Mouse (Mus musculus) gastrocnemius, postnatal 4 days (tissue): ENCODE results near the gene Zfp622. TPM values are rescaled to one million over a fixed set of nuclear protein-coding genes. Genes with fewer than 3 reads are reported as not detected.
A peak's percentile ranks its signal among the peaks of the same experiment; 100 is the strongest.

Experiments
- DNase-seq, 2 experiments: peaks; one replicate each; pipeline ENCODE4 v3.0.0; 2021 to 2022; ENCODE audit warnings: low spot score in 2 of 2, mixed read lengths in 2 of 2
- long read RNA-seq, 2 experiments: library from polyadenylated mRNA; stranded (forward); transcript quantifications; one replicate each; pipeline ENCODE4 v2.0.0; 2021
- total RNA-seq, 2 experiments: library from RNA; stranded (reverse); gene quantifications; 2 replicates each; pipeline ENCODE4 v1.2.3; 2021

The Zfp622 gene
- total RNA-seq: 10 to 100 TPM; 29.5 to 35.4 TPM
- long read RNA-seq, experiment 1, transcript Zfp622-201 (6 exons, 2,802 nt): major isoform, 49 of 59 reads
- long read RNA-seq, experiment 1, partial matches to known transcripts: 9 of 59 reads
- long read RNA-seq, experiment 1, other reads (novel, unspliced or antisense): 1 of 59 reads
- long read RNA-seq, experiment 2, transcript Zfp622-201 (6 exons, 2,802 nt): major isoform, 51 of 57 reads
- long read RNA-seq, experiment 2, partial matches to known transcripts: 3 of 57 reads
- long read RNA-seq, experiment 2, other reads (novel, unspliced or antisense): 3 of 57 reads

- peak; percentile 84 to 94 for DNase-seq
Observed at GRCm38 (mm10) chr15:25984067-25984733, at the start of gene Zfp622. TSS of gene Zfp622 (plus strand) at chr15:25984366.

DNA sequence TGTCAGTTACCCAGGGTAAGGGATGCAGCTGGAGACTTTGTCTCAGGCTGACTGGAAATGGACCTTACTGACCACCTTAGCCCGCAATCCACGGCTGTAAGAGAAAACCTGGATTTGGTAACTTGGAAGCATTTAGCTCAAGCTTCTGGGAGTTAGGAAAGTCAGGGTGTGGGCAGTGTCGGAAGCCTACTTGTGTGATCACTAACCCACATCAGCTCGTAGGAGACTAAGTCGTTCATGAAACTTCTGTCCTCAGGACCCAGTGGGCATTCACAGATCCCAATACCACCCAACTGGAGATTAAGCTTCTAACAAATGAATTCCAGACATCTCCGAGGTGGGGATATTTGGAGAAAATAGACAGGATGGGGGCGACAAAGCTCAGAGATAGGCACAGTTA lies 49.8 kb upstream of the Zfp622 start:
- no peak for DNase-seq

DNA sequence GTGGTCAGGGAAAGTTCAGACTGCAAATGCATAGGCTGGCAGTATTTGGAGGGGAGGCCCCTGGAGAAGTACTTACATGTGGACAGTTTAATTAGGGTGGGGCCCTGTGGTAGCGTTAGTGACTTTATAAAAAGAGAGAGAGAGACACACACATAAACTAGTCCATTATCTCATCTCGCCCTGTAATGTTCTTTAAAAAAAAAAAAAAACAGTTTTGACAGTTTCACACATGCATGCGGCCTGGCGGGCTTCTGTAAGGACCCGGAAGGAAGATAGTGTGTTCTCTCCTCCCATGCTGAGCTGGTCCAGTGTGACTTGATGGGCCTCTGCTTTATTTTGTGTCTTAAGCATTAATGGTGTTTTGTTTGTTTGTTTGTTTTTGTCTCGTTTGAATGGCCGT lies 45.7 kb upstream of the Zfp622 start:
- DNase-seq: no peak

DNA sequence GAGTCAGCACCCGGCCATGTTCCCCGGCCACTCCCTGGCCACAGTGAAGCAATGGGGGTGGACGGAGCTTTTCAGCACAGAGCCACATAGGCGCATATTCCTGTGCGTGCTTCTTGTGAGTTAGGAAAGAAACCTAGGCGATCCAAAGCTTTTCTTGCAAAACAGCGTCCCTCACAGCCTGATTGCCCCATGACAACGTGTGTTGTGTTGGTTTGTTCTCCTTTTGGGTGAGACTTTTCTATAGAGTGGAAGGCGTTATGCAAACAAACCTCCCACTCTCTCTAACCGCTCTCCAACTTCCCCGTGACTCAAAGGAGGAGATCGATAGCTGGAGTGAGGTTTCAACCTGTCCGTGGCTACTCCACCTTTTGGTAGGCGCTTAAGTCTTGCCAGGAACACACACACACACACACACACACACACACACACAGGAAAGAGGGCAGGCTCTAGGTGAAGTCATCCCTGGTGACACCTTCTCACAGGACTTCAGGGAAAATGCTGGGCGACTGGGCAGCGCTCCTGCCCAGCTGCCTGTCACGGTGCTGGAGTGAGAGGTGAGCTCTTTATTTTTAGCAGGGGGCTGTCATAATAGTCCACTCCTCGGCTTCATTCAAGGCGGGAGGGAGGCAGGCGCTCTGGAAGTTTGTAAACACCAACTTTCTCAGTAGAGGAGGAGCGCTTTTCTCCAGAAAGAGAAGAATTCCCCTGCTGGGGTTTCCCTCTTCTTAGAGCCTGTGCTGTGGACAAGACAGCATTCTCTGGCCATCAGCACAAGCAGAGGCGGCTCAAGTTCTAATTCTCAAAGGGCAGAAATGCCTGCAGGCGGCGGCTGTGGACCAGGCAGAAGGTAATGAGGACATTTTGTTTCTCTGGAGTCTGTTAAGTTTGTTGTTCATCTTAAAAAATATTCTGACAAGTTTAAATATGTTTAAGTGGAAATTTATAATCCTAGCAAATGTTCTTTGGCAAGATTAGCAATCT lies 43.5 kb upstream of the Zfp622 start:
- DNase-seq: no peak

DNA sequence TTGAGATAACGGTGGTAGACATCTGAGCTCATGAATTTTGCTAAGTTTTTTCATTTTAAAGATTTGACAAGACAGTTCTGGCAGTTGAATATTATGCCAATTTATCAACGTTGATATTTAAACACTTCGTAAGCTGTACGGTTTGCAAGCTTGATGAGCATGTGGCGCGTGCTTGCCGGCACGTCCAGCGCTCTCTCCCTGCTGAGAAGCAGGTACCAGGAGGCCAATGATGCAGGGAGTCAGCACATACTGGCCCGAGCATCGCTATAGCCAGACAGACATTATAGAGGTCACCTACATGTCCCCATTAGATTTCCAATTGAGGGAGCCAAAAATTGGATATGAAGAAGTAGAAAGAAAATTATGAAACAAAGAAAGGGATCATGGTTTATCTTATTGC lies 42.7 kb upstream of the Zfp622 start:
- no peak for DNase-seq

DNA sequence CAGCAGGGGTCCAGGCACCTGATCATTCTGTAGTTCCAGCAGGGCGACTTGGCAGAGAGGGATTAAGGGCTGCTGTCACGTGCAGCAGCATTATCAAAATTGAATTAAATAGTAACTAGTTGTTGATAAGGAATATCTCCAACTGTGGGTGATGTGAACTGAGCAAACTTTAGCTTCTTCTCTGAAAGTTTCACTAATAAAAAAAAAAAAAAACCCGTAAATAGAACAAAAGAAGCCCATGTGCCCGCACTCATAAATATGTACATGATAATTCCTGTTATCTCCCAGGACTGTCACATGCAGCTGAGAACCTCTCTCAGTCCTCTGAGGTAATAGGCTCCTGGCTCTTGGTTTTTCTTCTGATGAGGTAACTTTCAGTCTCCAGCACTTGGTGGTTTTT lies 41.8 kb upstream of the Zfp622 start:
- no peak for DNase-seq

DNA sequence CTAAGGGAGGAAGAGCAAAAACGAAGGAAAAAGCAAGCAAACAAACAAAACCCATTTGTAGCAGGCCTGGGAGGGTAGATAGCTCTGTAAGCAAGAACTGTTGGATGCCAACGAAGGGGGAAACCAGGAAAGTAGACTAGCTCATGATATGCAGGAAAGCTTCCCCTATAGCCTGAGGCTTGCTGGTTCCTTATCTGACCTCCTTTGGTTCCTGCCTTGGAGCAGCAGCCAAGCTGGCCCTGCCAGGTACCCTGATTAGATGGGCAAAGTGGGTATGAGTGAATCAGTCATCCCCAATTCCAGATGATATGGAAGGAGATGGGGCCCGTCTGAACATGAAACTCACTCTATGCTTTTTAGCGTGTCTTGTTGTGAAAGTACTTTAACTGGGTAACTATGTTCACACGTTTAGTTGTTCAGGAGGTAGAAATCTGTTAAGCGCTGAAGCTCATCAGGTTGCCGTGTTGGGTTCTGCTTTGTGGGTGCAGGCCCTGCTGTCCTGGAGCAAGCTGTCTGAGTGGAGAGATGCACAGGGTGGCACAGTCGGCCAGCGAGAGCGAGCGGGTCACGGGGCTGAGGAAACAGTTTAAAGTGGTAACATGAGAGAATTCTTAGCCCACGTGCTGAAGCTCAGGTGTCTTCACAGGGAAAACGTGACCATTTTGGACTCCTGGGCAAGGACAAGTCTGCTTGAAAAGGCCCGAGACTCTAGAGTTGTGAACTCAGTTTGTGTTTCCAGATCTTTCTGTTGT lies 40.6 kb upstream of the Zfp622 start:
- DNase-seq: no peak

GRCm38 (mm10) chr15:25945224-25945623 lies 38.9 kb upstream of the Zfp622 start:
- DNase-seq: no peak

DNA sequence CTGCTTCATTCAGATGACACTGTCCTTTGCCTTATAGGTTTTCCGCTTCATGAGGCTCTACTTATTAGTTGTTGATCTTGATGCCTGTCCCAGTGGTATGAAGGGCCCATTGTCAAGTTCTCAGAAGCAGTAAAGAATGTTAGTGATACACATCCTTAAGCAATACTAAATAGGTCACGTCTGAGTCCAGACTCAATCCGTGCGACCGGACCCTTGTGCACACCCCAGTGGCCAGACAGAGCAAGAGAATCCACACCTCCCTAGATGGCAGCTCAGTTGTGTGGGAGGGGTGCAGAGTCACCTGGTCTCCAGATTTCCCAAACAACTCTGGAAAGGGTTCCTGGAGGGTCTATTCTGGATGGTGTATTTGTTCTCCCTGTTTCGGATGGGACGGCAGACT lies 37.7 kb upstream of the Zfp622 start:
- DNase-seq: no peak

DNA sequence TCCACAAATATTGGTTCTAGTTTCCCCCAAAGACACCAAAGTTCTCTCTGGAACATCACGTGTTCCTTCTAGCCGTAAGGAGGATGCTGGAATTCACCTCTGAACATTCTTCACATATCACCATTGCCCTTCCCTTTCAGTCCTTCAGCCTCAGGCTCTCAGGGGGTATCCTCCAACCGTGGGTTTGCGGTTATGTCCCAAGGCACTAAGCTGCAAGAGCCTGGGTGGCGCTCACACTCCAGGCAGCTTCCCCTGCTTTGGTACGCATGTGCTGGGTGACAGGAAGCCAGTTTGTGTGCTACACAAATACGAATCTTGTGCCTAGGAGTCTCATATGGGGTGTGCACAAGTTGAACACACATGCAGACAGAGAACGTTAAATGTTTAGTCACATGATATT lies 36.8 kb upstream of the Zfp622 start:
- no peak for DNase-seq

GRCm38 (mm10) chr15:25948257-25949223 lies 35.6 kb upstream of the Zfp622 start:
- DNase-seq: no peak

DNA sequence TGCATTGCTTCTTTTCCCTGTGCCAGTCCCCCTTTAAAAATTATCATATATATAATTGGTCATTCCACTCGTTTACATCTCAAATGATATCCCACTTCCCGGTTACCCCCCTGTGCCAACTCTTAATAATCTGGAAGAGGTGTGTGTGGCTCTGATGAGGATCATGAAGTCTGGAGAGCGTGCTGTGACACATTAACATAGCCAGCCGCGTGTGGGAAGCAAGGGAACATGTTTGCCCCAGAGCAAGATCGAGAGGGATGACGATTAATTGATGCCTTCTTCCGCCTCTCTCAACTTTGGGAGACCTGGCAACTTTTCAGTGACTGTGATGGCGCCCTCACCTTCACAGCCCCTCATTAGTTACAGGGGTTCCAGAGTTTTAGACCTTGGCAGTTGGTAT lies 34.5 kb upstream of the Zfp622 start:
- no peak for DNase-seq

DNA sequence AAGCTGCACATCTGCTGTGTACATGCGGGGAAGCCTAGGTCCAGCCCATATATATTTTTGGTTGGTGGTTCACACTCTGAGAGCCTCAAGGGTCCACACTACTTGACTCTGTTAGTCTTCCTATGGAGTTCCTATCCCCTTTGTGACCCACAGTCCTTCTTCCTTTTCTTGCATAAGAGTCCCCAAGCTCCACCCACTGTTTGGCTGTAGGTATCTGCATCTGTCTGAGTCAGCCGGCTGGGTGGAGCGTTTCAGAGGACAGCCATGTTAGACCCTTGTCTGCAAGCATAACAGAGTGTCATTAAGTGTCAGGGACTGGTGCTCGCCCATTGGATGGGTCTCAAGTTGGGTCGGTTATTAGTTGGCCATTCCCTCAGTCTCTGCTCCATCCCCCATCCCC lies 33.6 kb upstream of the Zfp622 start:
- DNase-seq: no peak

DNA sequence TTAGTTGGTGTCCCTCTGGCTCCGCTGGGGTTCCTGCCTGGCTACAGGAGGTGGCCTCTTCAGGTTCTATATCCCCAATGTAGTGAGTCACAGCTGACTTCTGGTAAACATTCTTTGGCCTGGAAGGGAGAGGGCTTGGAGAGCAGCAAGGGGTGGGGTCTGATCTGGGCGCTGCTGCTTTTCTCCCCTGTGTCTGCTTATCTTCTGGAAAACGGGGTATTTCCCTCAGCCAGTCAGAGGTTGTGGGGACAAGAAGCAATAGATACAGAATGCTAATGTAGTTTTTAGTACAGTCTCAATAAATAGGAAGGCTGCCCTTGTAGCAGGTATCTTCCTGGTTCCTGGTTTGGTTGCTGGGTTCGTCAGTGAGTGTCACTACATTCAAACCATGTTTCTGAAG lies 33.1 kb upstream of the Zfp622 start:
- DNase-seq: no peak

- no peak for DNase-seq
Observed at GRCm38 (mm10) chr15:25956001-25956400, 28.2 kb upstream of the Zfp622 start.

- DNase-seq: no peak
Observed at GRCm38 (mm10) chr15:25956422-25957117, 27.6 kb upstream of the Zfp622 start.

GRCm38 (mm10) chr15:25957651-25958050 lies 26.5 kb upstream of the Zfp622 start:
- no peak for DNase-seq

- DNase-seq: no peak
Observed at GRCm38 (mm10) chr15:25959375-25959774, 24.8 kb upstream of the Zfp622 start.

GRCm38 (mm10) chr15:25960231-25960630 lies 23.9 kb upstream of the Zfp622 start:
- DNase-seq: no peak
